Mouse (Mus musculus): Measurements from ENCODE around the gene Dusp11.
"Not testable (repeated sequence)": the region's sequence is repeated elsewhere in the genome, so short reads cannot be mapped to it uniquely, and the experiment has no call there.

Dusp11 gene

GRCm38 (mm10) chr6:85961101-85962091, at the start of gene Dusp11:
Gene Dusp11 (minus strand): TSS chr6:85961667.
- DNase-seq (ENCODE audit: low read depth), result peak; percentile 94

DNA sequence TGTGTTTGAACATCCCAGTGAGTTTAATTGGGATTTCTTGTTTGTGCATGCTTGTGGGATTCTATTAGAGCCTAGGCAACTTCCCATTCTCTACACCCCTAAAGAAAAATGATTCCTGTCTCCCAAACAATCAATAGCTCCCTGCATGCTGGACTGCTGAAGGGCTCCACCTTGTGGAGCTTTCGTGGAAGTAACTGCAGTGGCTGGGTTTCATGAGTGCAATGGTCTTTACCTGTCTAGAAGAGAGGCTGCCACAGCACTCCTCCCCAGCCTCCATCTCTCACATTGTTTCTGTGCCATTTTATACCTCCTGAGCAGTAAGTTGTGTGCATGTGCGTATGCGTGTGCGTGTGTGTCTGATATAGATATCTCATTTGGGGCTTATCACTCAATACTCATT, 48.5 kb upstream of the Dusp11 start:
- DNase-seq (ENCODE audit: low read depth), result peak; percentile 56

- DNase-seq (ENCODE audit: low read depth), result peak; percentile 85
Observed at GRCm38 (mm10) chr6:86004271-86005148, 43.0 kb upstream of the Dusp11 start.

DNA sequence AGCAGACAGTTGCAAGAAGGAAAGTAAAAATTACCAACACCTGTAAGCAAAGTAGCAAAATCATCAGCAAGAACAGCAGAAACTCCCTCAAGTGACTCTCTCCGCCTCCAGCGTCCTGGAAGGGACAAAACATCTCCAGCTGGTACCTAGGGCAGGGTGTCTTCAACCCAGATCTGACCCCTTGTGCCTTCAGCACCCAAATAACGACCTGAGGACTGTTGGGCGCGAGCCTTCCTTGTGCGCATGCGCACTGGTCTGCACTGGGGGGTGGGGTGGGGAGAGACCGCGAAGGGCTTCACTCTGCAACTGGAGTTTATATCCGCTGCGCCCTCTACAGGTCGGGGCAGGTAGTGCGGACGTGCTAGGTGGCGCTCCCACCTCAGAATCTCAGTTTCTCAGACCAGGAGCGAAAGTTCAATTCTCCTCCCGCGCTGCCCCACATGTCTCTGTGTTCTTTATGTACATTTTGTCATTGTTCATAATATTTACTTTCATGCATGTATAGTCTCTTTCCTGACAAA, 42.0 kb upstream of the Dusp11 start:
- DNase-seq (ENCODE audit: low read depth), result peak; percentile 22

DNA sequence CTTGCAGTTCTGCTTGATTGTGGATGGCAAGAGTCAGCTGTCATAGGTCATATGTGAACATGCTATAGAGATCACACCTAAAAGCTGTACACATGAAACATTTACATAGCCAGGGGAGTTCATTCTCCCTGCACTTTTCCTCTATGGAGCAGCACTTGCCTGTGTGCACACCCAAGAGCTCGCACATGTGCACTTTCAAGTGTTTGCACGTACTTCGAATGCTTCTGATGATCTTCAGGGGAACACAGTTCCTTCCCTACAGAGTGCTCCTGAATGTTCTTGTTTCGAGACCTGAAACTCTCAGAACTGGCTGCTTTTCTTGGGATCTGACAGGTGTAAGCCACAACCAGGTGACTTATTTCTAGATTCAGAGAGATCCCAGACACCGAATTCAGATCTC, 29.3 kb upstream of the Dusp11 start:
- not testable (repeated sequence) for DNase-seq (ENCODE audit: low read depth)

DNA sequence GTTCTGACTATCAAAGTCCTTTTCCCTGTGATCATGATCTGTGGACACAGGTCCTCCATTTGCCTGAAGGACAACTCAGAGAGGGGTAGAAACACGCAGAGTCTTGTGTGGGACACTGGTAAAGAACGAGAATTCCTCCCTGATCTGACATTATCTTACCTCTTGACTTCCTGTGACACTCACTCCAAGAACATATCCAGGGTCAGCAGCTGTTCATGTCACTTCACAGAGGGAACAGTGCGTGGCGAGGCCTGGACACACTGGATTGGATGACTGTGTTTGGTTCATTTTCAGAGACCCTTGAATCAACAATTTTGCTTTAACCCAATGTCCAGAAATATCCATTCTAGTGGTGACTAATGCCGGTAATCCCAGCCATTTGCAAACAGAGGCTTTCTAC, 28.1 kb upstream of the Dusp11 start:
- not testable (repeated sequence) for DNase-seq (ENCODE audit: low read depth)

DNA sequence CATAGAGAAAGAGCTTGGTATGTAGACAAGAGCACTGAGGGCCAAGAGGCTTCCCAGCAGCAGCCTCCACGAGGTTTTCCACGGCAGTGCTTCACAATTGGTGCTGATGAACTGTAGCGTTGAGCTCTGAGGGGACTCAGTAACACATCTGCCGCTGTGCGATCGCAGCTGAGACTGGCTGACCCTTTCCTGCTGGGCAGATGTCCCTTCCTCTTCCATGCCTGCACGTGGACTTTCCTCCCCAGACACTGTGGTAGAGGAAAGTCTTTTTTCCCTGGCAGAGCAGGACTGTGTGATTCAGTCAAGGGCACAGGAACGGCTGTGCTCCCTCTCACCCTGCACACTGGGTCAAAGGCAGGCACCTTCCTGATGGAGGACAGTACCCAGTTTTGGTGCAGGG, 22.9 kb upstream of the Dusp11 start:
- DNase-seq (ENCODE audit: low read depth), result no peak

- peak; percentile 32 for DNase-seq (ENCODE audit: low read depth)
Observed at GRCm38 (mm10) chr6:85978736-85979135, 17.3 kb upstream of the Dusp11 start.

DNA sequence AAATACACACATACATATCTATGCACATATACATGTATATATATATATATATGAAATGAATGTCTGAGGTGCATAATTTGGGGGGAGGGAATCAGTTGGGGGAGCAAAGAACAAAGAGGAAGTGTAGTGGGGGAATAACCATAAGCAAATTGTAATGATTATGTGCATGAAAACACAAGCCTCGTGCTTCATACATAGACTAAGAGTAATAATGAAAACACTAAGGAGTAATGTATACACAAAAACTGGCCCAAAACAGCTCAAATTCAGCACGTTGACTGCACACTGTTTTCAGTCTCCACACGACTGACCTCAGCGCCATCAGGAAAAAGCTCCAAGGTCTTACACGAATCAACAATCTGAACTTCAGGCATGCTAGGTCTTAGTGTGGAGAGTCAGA, 14.8 kb upstream of the Dusp11 start:
- DNase-seq (ENCODE audit: low read depth), result no peak

- DNase-seq (ENCODE audit: low read depth), result no peak
Observed at GRCm38 (mm10) chr6:85975761-85976160, 14.3 kb upstream of the Dusp11 start.

DNA sequence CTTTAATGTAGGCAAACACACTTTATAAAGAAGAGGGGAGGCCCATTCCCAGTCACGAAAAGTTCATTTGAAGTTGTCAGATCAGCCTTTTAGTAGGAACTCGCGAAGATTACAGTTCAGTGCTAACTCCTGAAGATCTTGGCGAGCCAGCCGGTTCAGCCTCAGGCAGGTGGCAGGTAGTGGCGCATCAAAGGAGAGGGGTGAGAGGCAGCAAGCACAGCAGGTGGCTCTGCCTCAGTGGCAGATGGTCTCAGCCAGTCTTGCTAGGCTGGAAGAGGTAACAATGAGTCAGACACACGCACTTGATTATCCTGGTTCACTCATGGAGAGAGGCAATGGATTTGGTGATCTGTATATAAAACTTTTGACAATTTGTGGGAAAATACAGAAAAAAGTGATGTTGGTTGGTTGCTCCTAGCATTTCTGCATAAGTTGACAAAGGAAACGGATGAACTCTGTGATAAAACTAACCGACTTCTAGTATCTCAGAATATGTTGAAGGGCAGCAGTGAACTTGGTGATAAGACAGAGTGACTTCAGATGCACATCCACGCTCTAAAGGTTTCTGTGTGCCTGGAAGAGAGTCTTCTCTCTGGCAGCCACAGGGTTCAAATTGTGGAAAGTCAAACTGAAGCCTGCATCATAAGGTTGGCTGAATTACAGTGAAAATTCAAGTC, 13.6 kb upstream of the Dusp11 start:
- no peak for DNase-seq (ENCODE audit: low read depth)

GRCm38 (mm10) chr6:85973336-85973735, 11.9 kb upstream of the Dusp11 start:
- DNase-seq (ENCODE audit: low read depth), result no peak

DNA sequence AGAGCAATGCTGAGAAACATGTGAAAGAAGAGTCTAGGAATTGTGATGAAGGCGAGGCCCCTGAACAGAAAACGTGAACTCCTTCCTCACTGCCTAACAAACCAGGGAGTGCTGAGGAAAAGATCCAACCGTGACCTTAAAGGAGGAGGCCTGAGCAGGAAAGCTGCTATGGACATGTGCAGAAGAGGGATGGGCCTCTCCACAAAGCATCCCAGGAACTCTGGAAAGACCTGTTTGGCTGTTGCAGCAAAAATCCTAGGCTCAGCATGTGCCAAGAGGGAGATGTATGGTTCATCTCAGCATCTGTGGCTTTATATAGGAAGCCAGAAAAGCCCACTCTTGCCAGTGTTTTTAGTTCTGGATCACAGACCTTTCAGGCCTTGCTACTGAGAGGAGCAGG, 11.2 kb upstream of the Dusp11 start:
- no peak for DNase-seq (ENCODE audit: low read depth)

GRCm38 (mm10) chr6:85969889-85970288, 8.4 kb upstream of the Dusp11 start:
- peak; percentile 45 for DNase-seq (ENCODE audit: low read depth)

DNA sequence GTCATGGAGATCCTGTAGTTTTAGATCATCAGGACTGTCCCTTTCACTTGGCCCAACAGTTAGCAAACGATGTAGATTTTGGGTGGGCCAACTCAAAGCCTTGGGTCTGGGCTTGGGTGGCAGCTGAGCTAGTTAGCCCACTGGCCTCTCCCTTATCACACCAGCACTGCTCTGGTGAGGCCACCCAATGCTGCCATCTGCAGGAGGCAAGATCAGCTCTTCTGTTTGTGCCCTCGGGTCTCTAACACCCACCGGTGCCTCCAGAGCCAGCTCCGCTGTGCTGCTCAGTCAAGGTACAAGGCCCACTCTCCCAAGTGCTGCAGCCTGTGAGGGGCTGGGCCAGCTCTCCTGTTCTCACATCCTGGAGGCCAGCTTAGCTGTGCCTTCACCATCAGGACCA, 5.2 kb upstream of the Dusp11 start:
- DNase-seq (ENCODE audit: low read depth), result peak; percentile 40

DNA sequence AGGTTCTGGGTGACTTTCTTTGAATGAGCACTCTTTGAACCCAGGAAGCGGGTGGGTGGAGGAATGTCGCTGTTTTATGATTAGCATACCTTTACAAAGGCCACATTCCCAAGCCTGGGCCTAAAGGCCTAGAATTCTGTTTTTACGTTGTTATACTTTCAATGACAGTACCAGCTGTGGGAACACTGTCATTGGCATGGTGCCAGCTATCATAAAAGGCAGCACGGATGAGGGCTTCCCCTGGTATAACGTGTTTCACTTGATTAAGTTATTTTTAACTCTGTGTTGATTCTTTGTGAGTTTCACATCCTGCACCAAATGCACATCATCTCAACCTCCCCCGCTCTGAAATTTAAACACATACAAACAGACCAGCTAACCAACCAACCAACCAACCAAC, 4.6 kb upstream of the Dusp11 start:
- DNase-seq (ENCODE audit: low read depth), result not testable (repeated sequence)

- no peak for DNase-seq (ENCODE audit: low read depth)
Observed at GRCm38 (mm10) chr6:85957581-85957980, 3.9 kb downstream of the Dusp11 start.

- DNase-seq (ENCODE audit: low read depth), result no peak
Observed at GRCm38 (mm10) chr6:85948549-85948948, 12.9 kb downstream of the Dusp11 start.

GRCm38 (mm10) chr6:85942469-85942868, 19.0 kb downstream of the Dusp11 start:
- no peak for DNase-seq (ENCODE audit: low read depth)

DNA sequence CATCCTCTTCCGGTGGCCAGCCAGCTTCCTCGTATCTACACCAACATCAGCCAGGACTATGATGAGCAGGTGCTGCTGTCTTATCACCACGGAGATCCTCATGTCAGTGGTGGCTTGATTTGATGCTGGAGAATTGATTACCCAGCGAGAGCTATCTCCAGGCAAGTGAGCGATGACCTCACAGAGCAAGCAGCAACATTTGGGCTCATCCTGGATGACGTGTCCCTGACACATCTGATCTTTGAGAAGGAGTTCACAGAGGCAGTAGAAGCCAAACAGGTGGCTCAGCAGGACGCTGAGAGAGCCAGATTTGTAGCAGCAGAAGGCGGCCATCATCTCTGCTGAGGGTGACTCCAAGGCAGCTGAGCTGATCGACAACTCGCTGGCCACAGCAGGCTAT, 22.8 kb downstream of the Dusp11 start:
- DNase-seq (ENCODE audit: low read depth), result no peak

DNA sequence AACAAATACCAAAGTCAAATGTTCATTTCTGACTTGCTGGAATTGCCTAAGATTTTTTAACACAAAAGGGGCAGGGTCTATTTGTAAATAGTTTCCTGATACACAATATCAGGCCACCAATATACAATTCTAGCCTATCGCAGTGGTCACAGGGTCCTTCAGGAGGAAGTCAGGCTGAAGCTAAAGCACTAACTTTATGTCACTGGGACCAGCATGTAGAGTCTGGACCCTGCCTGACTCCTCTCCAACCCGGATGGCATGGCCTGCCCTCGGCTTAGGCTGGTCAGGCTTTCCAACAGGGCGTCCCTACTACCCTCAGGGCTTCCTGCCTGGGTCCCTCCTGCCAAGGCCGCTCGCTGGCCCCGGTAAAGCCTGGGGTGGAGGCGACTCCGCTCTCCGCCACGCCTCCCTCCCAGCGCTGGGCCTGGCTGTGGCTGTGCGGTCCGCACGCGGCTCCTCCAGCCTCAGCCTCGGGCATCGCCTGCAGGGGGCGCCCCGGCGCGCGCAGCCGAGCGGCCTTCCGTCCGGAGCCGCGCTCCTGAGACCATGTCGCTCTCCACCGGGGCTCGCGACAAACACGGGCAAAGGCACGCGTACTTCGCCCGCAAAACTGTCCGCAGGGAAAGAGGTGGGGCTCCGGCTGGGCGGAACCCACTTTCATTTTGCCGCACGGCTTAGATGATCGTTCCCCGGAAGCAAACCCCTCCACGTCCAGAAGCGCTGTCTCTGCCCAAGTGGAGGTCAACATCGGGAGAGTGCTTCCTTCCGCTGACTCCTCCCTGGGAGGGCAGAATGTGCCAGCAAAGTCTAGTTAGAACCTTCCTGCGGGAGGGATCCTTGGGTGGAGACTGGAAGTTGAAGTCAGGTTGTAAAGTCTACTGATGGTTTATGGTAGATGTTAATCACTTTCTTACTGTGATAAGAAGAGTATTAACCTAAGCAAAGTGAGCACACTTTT, 24.7 kb downstream of the Dusp11 start:
- DNase-seq (ENCODE audit: low read depth), result peak; percentile 88
